Mouse (Mus musculus): ENCODE measurements at regions not wholly inside any gene's neighbourhood (a gene's known extent, or its start where the extent isn't known, plus 50 kb on each side); places are given as distances from the start of the nearest gene placed in this dataset.

DNA sequence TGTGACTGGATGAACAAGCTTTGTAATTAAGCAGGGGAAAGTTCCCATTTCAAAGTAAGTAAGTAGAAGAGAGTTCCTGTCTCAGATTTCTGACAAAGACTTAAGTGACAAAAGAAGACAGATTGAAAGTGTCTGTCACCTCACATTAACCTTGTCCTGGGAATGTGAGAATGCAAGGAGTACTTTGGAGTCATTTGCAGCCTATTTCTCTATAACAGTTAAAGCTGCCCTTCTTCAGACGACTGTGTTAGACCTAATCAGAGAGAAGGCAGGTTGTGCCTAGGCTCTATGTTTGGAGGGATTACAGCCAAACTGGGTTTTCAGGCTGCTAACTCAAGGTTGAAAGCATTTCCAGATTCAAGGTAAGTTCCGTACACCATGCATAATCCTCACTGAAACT is 446.5 kb downstream of the Pdgfc start:
- no peak for DNase-seq (ENCODE audit: low spot score)

DNA sequence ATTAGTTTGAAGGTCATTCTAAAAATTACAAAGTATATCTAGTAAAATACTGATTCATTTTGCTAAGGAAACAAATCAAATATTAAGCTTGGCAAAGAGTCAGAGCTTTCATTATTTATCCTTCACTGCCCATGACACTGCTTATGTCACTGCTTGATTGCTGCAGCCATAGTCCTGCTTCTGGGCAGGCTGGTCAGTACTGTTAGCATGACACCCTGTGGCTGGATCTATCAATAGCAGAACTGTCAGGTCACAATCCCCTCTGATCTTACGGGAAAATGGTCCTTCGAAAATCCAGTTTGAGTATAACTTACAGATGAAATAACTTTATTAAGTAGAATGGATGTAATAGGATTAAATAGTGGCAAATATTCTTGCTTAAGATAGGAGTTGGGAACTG is 447.1 kb downstream of the Pdgfc start:
- DNase-seq (ENCODE audit: low spot score): no peak

DNA sequence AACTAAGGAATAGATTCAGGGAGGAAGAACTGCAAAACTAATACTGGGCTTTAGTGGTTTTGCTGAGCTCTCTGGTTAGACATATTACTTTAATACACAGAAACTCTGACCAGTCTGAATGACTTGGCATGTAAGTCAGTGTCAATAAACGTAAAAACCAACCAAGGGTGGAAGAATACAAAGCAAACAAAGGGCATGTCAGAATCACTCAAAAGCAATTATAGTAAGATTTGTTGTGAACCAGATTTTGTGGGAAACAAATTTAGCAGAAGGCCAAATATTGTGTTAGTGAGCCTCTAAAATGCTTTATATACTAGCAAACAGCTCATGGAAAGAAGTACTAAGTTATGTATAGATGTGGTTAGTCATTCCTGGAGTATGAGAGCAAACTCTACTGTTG is 427.1 kb upstream of the Ctso start:
- DNase-seq (ENCODE audit: low spot score): no peak

DNA sequence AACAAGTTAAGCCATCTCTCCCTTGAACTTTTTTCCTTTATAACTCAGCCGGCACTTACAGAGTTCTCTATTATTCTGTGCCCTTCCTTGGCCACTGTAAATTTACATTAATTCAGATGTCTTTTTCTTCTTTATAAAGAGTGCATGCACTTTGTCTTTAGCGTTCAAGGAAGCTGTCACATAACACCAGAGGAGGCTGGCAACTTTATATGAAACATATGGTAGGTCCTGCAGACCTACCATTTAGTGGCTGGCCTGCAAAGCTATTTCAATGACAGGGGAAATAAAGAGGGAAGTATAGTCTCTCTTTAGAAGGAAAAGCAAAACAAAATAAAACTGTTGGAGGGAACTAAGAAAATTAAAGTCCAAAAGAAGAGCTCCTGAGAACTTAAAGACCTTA is 423.8 kb upstream of the Ctso start:
- DNase-seq (ENCODE audit: low spot score): no peak

DNA sequence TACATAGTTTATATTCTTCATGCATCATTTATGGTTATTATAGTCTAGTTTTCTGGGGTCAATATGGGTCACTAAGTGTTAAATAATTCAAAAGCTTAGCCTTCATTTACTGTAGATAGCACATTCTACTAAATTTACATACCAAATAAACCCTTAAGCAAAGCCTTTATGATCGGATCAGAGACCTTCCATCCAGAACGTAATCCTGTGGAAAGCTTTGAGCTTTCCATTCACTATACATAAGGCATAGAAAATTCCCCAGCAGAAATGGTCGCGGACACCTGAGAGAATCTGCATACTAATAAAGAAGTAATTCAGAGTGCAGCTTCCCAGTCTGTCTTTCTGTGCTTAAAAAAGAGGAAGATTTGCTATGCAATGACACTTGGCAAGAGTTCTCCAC is 410.6 kb upstream of the Ctso start:
- DNase-seq (ENCODE audit: low spot score): no peak

DNA sequence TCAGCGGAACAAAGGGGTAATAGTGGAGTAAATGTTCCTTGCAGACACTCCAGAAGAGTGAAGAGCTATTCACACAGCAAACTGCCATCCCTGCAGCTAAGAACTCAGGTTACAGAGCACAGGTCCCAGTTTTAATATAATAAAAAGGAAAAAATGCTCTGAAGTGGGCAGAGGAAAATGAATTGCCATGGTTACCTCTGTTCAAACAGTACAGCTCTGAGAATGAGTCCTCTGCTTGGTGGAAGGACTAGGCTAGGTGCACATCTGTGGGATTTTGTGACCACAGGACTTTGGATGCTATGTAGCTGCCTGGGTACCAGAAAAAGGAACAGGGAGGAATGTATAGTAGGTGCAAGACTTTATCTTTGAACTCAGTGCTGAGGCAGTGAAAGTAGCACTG is 401.5 kb upstream of the Ctso start:
- DNase-seq (ENCODE audit: low spot score): no peak

DNA sequence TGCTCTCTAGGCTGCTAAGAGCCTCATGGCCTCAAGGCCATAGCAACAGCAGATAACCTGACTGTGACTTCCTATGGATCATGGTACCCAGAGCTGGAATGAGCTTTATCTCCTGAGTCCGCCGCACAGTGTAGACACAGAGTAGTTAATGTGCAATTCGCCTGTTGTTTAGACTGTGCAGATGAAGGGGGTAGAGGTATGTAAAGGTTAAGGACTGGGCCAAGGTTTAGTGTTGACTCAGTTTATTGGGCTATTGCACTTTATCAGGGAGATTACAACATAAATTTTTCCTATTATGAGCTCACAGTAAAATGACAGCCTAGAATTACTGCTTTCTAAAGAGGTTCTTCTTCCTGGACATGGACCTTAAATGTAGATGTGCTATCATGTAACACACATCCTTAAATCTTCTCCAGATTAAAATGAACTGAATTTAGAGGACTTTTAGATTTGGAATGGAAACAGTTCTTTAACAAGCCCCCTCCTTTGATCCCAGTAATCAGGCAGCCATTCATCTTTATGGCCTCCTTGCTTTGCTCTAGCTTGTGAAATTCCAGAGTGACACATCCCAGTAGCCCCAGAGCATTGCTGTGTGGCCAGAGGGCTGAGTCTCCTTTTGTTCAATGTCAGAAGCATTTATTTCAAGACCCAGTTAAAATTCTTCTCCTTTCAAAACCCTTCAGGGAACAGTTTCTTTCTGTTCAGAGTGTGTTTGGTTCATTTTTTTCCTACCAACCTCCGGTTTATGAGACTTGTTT is 396.8 kb upstream of the Ctso start:
- DNase-seq (ENCODE audit: low spot score): no peak

DNA sequence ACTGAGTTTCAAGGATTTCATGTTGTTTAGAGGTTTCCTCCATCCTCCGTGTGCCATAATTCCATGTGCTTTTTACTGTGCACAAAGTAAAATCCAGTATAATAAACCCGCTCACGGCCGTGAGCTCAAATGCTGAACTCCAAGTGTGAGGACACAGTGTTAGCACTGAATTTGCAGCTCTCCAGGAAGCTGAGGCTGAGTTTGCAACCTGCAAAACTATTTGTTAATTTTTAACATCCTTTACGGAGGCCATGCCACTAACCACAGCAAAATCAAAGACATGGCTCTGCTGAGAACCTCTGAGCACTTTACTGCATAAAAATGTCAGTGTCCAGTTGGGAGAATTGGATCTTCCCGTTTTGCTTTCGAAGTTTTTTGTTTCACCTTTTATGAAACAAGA is 377.6 kb upstream of the Ctso start:
- no peak for DNase-seq (ENCODE audit: low spot score)

DNA sequence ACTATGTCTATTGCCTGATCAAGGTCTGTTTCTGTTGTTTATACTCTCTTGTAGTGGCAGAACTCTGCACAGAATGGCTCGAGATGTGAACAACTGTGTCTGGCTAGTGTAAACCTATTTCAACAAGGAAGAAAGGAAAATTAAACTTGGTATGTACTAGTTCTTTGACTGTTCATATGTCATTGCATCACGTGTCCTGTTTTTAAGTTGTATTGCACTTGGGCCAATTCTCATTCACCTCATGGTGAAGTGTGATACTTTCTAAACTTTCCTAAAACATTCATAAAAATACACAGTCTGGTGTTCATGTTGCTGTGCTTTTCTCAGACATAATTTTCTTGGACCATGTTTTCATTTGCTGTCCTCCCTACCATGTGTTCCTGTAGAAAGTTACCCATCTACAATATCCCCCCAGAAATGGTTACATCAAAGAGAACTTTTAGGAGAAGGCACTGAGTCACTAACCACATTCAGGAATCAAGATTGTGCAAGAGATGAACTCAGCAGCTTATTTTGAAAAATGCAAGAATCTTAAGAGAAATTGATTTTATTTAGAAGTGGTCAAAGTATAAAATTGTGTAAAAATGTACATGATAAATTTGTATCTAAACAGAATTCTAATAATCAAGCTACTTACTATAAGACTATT is 369.7 kb upstream of the Ctso start:
- DNase-seq (ENCODE audit: low spot score): no peak

DNA sequence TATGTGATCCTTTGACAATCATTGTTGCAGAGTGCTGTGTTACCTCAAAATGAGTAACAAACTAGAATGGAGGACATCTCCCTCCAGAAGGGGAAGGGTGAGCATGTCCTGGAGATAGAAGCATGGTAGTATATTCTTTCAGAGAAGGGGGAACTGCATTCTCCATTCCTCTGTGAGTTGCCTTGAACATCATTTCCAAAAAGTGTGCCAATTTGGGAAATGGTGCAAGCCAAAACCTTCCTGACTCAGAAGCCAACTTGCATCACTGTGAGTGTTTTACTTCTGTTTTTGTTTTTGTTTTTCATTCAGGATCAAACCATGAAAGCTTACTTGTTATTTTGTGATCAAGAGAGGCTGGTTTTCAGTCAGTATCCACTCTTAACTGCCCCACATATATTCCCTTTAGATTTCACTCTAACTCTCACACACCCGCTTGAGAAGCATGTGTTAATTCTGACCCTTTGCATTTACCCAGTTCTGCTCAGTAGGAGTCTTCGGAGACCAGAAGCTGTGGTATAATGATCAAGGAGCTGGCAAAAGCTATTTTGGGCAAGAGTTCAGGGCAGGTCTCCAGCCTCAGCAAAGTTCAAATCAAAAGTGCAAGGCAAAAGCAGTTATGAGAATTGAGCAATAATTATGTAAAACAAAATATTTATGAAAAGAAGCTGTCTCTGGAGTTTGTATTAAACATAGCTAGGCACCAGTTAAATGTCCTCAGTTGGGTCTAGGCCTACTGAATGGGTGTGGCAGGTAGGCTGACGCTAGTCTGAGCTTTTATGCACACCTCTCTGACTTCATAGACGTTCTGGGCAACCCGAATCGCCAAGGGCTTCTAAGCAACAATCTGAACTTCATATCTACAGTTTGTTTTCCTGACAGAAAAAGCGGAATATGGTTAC is 368.3 kb upstream of the Ctso start:
- DNase-seq (ENCODE audit: low spot score): no peak

DNA sequence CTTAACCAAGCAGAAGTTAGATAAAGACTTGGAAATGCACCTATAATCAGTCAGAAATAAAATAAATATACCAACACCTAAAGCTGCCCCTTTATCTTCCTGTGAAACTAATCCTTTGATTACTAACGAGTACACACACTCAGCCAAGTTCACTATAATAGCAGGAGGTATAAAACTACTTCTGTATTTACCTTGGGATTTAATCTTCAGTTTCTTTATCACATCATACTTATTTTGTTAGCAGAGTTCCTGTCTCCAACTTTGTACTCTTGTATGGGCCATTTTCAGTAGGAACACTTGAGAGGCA is 367.7 kb upstream of the Ctso start:
- DNase-seq (ENCODE audit: low spot score): no peak

DNA sequence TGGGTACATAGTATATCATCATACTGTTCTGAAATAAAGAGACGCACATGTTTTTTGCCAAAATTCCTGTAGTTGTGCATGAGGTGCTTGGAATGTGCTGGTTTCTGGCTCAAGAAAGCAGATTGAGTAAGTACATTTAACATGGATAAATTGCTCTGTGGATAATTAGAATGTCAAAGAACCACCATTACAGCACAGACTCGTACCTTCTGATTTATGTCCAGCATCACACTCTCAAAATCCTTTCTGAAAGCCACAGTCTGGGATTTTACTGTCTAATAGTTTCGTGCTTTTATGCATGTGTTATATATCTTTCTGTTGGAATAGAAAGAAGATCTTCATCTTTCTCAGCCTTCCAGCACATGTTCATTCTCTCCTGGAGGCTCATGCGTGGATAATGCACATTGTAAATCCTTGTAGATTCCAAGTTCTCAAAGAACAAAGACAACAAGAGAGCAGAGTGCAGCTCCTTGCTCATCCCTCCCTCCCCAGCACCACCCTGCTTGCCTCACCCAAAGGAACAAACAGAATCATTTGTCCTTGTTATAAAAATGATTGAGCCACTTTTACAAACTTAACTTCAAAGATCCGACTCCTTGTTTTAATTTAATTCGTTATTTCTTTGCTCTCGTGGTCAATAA is 348.9 kb upstream of the Ctso start:
- DNase-seq (ENCODE audit: low spot score): no peak

DNA sequence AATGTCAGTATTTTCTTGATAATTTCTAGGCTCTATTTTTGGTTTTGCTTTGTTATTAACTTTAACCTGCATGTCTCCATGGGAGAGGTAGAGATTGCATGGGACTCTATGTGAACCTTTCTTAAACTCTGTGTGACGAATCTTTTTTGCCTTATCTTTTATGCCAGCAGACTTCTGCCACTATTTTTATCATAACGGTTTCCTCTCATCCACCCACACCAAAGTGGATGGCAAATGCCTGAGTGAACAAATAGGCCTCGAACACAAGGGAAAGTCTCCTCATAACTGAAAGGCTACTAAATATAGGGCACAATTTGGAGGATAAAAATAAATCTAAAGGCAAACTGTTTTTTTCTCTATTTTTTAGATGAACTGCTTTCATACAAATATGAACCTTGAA is 343.3 kb upstream of the Ctso start:
- no peak for DNase-seq (ENCODE audit: low spot score)

DNA sequence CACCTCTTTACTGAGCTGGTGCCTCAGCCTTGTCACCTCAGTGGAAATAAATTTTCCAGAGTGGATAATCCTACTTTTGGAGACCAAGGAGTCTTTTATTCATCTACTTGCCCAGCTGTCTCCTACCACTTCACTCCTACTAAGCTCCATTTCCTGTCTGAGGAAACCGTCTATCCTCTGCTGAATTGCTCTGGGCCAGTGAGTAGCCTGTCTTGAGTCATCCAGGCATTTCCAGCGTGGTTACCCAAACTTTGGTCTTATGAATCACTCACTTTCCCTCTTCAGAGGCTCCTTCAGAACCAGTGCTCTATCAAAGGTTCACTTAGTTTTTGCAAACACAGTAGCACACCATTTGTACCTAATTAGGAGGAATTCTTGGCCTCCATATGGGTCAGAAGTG is 303.2 kb upstream of the Ctso start:
- DNase-seq (ENCODE audit: low spot score): no peak

DNA sequence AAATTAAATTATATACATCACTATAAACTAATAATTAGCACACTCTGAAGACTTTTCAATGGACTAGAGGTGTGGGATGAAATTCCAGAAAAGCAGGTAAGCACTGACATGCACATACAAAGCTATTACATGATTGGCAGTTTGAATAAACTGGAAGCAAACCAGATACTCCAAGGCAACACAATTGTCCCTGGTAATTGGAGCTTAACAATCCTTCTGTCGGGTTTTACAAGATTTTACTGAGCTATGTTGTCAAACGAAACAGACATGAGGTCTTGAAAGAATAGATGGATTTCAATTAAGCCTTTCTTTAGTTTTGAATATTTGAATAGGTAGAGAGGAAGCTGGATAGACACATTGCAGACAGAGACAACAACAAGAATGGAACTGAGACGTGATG is 273.9 kb upstream of the Ctso start:
- DNase-seq (ENCODE audit: low spot score): no peak

DNA sequence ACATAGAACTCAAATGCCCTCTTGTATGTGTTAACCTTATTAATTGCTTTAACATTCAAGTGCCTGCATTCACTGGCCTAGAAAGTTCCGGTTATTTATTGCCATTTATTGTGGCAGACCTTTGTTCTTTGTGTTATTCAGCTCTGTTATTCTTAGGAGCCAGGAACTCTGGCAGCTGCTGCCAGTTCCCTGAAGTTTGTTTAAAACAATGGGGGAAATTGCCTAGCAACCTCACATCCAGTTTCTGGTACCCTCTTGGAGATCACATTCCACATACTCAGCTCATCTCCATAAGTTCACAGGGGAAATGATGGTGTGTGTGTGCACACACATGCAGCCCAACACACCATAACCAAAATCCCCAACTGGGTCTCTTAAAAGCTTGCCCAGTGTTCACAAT is 270.8 kb upstream of the Ctso start:
- no peak for DNase-seq (ENCODE audit: low spot score)

DNA sequence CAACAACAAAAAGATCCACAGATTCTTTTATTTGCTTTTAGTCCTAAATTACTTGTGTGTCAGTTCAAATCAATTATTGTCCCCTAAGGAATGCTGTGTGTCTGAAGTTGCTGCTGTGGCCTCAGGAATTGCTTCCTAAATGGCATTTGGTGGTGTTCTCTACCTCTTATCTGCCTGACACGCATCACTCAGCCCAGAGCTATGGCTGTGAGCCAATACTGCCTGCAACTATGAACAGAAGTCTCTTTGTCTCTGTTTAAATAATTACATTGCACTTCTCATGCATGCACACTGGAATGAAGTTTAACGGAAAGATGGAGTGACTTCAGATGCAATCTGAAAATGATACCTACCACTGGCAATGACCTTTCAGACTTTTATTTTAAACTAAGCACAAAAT is 266.1 kb upstream of the Ctso start:
- no peak for DNase-seq (ENCODE audit: low spot score)

DNA sequence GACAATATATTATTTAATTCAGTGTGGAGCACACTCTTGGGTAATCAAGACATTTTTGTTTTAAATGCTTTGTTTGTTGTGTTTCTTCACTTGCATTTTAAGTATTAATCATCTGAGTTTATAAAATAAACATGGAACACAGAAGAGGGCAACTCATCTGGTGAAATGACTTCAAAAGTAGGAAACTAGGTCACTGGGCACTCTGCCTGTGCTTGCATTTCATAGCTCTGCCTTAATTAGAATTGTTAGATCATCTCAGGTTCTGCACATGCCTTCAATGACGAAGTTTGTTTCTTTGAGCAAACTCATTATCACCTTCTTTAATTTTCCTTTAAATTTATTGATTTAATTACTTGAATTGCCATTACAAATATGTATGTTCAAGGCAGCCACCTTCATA is 255.8 kb upstream of the Ctso start:
- DNase-seq (ENCODE audit: low spot score): no peak

DNA sequence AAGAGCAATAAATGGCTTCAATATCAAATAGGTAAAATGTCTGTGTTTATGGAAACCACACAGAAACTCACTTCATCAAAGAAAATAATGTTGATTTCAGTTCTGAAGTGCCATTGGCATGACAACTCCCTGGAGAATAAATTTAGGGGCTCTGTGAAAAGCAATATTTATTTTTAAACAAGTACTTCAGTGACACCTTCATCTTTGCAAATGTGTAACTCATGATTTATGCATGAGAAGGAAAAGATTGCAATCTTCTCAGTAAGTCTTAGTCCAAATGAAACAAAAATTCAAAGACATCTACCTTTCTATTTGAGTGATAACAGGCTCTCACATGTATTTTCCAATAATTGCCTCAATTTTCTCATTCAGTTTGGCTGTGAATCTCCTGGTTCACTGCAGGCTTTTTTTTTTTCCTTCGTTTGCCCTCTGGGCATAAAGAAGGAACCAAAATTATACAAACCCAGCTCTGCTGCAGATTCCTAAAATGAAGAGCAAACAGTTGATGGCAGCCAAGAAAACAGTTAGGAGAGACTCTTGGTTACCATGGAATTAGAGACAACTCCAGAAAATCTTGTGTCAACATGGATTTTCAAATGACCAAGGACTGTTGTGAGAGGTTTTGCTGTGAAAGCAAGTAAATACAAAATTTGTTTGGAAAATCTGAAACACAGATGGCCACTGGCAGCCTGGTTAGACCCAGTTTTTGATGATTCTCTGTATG is 230.3 kb upstream of the Ctso start:
- DNase-seq (ENCODE audit: low spot score): no peak

DNA sequence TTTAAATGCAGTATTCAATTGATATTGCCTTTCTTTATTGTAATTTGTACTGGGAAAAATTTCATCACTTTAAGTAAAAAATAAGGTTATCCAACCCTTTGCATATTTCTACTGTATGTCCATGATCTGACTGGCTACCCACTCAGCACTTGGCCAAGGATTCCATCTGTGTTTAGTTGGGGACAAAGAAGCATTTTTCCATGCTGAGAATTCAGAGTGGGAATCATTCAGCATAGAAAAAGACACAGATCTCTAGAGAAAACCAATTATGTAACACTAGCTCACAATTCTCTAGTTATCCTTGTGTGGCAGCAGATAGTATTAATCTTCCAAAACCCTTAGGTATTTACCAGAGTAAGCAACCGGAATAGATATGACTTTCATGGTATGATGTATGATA is 213.5 kb upstream of the Ctso start:
- no peak for DNase-seq (ENCODE audit: low spot score)

DNA sequence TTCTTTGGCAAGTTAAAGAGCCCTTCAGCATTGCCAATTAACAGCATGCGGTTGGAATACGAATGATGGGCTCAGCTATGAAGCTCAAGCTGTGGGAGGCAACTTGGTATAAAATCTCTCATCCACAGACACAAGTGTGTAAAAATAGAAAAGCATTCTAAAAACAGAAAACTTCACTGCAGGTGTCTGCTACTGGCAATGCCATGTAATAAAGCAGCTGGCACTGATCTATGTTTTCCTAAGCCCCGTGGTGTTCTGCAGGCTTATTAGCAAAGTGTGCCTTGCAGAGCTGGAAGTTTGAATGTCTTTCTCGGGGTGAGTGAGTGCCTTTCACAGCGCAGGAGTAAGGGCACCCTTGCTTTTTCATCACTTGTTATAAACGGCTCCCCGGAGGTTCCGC is 196.9 kb upstream of the Ctso start:
- DNase-seq (ENCODE audit: low spot score): no peak

DNA sequence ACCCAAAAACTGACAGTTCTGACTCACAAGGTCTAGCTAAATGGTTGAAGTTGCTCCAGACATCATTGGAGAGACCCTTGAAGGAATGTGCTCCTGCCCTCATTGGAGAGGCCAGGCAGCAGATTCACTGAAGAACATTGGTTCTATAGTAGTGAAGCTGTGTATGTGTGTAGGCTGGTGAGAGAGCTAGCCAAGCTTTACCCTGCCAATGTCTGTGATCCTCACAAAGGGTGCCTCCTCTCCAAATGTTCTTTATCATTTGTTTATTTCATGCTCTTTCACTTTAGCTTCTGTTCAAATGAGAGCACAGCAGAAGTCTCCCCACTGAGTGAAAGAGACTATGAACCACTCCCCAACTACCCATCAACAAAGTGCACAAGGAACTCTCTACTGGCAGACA is 195.6 kb upstream of the Ctso start:
- no peak for DNase-seq (ENCODE audit: low spot score)

Measured in ovary, postnatal 10 days (tissue).